Mouse (Mus musculus) cortical plate, adult 2 months (tissue): Measurements from ENCODE around the gene Naa10.

Experiments
- CTCF ChIP-seq: fragments of 200-500 bp; IDR thresholded peaks from 2 replicates; pipeline ENCODE4 v1.5.1; 2011; ENCODE audit warnings: mild to moderate bottlenecking, control low read depth, low read length; ENCODE audit not compliant: insufficient read depth; ENCODE audit errors: extremely low read depth
- POLR2A ChIP-seq: fragments of 200-500 bp; IDR thresholded peaks from 2 replicates; pipeline ENCODE4 v1.6.1; 2011; ENCODE audit warnings: mild to moderate bottlenecking, low read length, control low read depth; ENCODE audit not compliant: insufficient read depth; ENCODE audit errors: extremely low read depth

DNA sequence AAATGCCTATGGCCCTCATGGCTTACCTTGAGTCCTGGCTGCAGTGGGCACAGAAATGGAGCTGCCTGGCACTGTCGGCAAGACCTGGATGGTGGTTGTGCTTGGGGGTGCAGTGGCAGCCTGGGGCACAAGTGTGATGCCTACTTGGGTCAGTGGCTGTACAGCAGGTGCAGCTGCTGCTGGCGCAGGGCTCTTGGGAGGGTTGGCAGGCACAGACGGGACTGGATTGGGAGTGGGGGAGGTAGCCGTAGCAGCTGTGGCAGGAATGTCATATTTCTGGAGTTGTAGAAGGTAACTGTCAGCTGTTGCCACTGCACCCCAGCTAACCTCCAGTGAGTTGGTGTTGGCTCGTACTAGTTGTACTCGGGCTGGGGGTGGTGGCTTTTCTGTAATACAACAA is 33.2 kb upstream of the Naa10 start:
- TF ChIP-seq POLR2A (no peak), CTCF (no peak)
